Mouse (Mus musculus): Measurements from ENCODE around the gene Rpf2.

DNA sequence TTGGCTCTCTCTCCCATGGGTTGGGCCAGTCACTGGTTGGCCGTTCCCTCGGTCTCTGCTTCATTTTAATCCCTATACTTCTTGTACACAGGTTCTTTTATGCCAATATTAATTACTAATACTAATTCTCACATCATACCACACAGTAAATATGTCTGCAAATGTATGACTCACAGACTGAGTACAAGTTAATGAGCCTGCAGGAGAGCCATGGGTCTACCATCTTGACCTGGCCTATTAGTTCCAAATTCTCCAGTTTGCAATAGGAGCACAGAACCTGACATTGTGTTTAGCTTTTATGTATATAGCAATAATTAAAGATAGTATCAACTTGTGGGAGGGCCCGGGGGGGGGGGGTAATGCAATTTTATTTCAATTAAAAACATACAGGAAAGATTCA, 38.2 kb upstream of the Rpf2 start:
- TF ChIP-seq POLR2A (IDR thresholded peaks at IDR 0.05; ENCODE audit: extremely low read depth, insufficient read depth, low read length) (no peak), CTCF (IDR thresholded peaks at IDR 0.05; ENCODE audit: extremely low read depth, insufficient read depth, low read length) (no peak)

All from cortical plate, adult 2 months (tissue).